Mouse (Mus musculus): ENCODE results near the gene Cntn4. TPM values are rescaled to one million over a fixed set of nuclear protein-coding genes. Genes with fewer than 3 reads are reported as not detected.

The Cntn4 gene
- polyA plus RNA-seq, 1 experiment from 2014 or later, result 0.29 TPM

GRCm38 (mm10) chr6:106181596-106181995 is 504.1 kb downstream of the Cntn4 start:
- Histone ChIP-seq H3K36me3 (ENCODE audit: control insufficient read depth, insufficient read depth, low read length) (no peaks in the 10 kb centered on the region), H3K4me1 (ENCODE audit: control insufficient read depth, insufficient read depth, low read length) (no peaks in the 10 kb centered on the region), H3K4me3 (ENCODE audit: low read length) (no peak overlapping the region), H3K9ac (ENCODE audit: low read depth, low read length) (no peak overlapping the region), H3K27me3 (replicated peaks; ENCODE audit: control insufficient read depth, insufficient read depth, low read length) (no peaks in the 10 kb centered on the region), H3K4me2 (ENCODE audit: low read depth, low read length) (no peak overlapping the region), H3K27ac (ENCODE audit: low read length) (no peak overlapping the region), H3K9me3 (ENCODE audit: control insufficient read depth, low read length) (no peaks in the 10 kb centered on the region)
- WGBS, result 94% methylated on average over 2 of the region's 2 CpGs
- ATAC-seq, result no peak

- Histone ChIP-seq H3K36me3 (ENCODE audit: control insufficient read depth, insufficient read depth, low read length) (no peaks in the 10 kb centered on the region), H3K9ac (ENCODE audit: low read depth, low read length) (no peak overlapping the region), H3K9me3 (ENCODE audit: control insufficient read depth, low read length) (no peaks in the 10 kb centered on the region), H3K4me3 (ENCODE audit: low read length) (no peak overlapping the region), H3K27me3 (replicated peaks; ENCODE audit: control insufficient read depth, insufficient read depth, low read length) (no peaks in the 10 kb centered on the region), H3K27ac (ENCODE audit: low read length) (no peak overlapping the region), H3K4me2 (ENCODE audit: low read depth, low read length) (no peak overlapping the region), H3K4me1 (ENCODE audit: control insufficient read depth, insufficient read depth, low read length) (no peaks in the 10 kb centered on the region)
- no peak for ATAC-seq
- 86% methylated on average over 1 of the region's 1 CpGs for WGBS
Observed at GRCm38 (mm10) chr6:106200974-106201373, 523.5 kb downstream of the Cntn4 start.

DNA sequence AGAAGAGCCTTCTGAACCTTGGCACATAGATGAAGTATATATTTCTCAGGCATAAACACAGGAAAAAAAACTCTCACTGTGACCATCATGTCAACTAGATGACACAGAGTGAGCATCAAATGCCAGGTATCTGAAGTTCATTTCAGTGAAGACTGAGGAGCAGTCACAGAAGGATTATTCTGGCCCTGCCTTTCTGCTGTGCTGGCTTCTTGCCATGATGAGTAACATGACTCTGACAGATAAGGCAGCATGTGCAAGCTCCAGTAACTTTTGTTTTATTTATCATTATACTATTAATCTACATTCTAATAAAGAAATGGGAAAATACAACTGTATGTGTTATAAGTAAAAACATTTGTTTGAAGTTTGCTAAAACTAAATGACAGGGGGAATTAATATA is 529.9 kb downstream of the Cntn4 start:
- Histone ChIP-seq H3K36me3 (ENCODE audit: control insufficient read depth, insufficient read depth, low read length) (no peaks in the 10 kb centered on the region), H3K4me2 (ENCODE audit: low read depth, low read length) (no peak overlapping the region), H3K9ac (ENCODE audit: low read depth, low read length) (no peak overlapping the region), H3K4me3 (ENCODE audit: low read length) (no peak overlapping the region), H3K27ac (ENCODE audit: low read length) (no peak overlapping the region), H3K9me3 (ENCODE audit: control insufficient read depth, low read length) (no peaks in the 10 kb centered on the region), H3K4me1 (ENCODE audit: control insufficient read depth, insufficient read depth, low read length) (no peaks in the 10 kb centered on the region), H3K27me3 (replicated peaks; ENCODE audit: control insufficient read depth, insufficient read depth, low read length) (no peaks in the 10 kb centered on the region)
- no peak for ATAC-seq

DNA sequence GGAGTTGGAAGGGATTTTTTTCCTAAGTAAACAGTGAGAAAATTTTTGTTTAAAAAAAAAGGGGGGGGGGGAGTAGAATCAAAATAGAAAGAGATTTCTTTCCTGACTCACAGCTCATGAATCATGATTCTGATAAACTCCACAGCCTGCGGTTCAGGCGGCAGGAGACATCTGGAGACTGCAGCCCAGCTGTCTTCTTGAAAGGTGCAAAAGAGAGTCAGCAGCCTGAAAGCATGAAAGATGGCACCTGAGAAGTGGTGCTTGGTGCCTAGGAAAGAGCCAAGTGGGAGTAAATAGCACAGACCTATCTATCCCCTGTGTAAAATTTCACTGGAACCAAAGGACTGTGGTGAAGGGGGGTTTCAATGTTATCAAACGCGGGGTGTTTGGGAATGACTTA is 535.6 kb downstream of the Cntn4 start:
- Histone ChIP-seq H3K27ac (ENCODE audit: low read length) (no peak overlapping the region), H3K9ac (ENCODE audit: low read depth, low read length) (no peak overlapping the region), H3K9me3 (ENCODE audit: control insufficient read depth, low read length) (no peaks in the 10 kb centered on the region), H3K27me3 (replicated peaks; ENCODE audit: control insufficient read depth, insufficient read depth, low read length) (no peaks in the 10 kb centered on the region), H3K4me2 (ENCODE audit: low read depth, low read length) (no peak overlapping the region), H3K4me1 (ENCODE audit: control insufficient read depth, insufficient read depth, low read length) (no peaks in the 10 kb centered on the region), H3K4me3 (ENCODE audit: low read length) (no peak overlapping the region), H3K36me3 (ENCODE audit: control insufficient read depth, insufficient read depth, low read length) (no peaks in the 10 kb centered on the region)
- no peak for ATAC-seq
- WGBS, result 77% methylated on average over 4 of the region's 4 CpGs

DNA sequence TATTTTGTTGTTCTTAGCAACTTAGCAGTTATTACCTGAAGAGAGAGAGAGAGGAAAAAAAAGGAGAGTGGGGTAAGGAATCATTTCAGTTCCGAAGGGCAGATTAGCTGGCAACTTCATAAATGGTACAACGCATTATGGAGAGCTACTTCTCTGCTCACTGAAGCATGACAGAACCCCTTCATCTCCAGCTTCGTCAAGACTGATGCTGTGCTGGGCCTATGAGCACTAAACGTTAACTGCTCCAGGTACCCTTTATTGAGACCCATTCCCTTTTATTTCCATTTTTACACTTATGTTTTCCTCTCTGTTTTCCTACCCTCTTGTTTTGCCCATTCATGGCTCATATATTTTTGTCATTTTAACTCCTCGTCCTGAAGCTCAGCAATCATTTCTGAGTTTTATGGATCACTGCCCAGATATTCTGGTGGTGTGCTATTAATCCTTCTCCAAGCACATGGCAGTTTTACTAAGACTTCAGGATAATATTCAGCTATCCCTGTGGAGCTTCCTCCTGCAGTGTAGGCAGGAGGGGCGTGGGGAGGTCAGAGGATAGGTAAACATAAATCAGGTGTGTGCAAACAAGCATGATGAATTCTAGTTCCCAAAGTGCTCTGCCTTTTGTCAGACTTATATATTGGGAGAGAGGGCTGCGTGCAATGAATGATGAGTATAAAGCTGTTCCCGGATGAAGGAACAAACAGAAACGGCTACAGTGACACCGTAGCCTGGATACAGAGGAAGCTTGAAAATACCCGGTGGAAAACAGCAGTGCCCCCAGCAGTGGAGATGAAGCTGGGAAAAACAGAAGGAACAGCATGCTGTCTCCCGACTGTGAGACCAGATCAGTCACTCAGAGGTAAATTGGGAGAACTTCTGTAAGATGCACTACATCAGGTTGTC is 559.8 kb downstream of the Cntn4 start:
- no peak overlapping the region for H3K4me2 ChIP-seq (ENCODE audit: low read depth, low read length)
- H3K36me3 ChIP-seq (ENCODE audit: control insufficient read depth, insufficient read depth, low read length), result no peaks in the 10 kb centered on the region
- no peak for ATAC-seq
- WGBS, result 28% methylated on average over 12 of the region's 12 CpGs
- no peak overlapping the region for H3K27ac ChIP-seq (ENCODE audit: low read length)
- no peak overlapping the region for H3K9ac ChIP-seq (ENCODE audit: low read depth, low read length)
- H3K4me1 ChIP-seq (ENCODE audit: control insufficient read depth, insufficient read depth, low read length), result no peaks in the 10 kb centered on the region
- no peaks in the 10 kb centered on the region for H3K27me3 ChIP-seq (replicated peaks; ENCODE audit: control insufficient read depth, insufficient read depth, low read length)
- H3K9me3 ChIP-seq (ENCODE audit: control insufficient read depth, low read length), result no peaks in the 10 kb centered on the region
- no peak overlapping the region for H3K4me3 ChIP-seq (ENCODE audit: low read length)

- peak; percentile 91 for ATAC-seq
- WGBS, result 35% methylated on average over 1 of the region's 1 CpGs
Observed at GRCm38 (mm10) chr6:106241553-106241952, 564.1 kb downstream of the Cntn4 start.

GRCm38 (mm10) chr6:106263396-106263795 is 585.9 kb downstream of the Cntn4 start:
- H3K27me3 ChIP-seq (replicated peaks; ENCODE audit: control insufficient read depth, insufficient read depth, low read length), result no peaks in the 10 kb centered on the region
- H3K36me3 ChIP-seq (ENCODE audit: control insufficient read depth, insufficient read depth, low read length), result no peaks in the 10 kb centered on the region
- whole genome bisulfite sequencing, result 83% methylated on average over 3 of the region's 3 CpGs
- no peak overlapping the region for H3K9ac ChIP-seq (ENCODE audit: low read depth, low read length)
- no peak overlapping the region for H3K4me2 ChIP-seq (ENCODE audit: low read depth, low read length)
- H3K4me3 ChIP-seq (ENCODE audit: low read length), result no peak overlapping the region
- no peaks in the 10 kb centered on the region for H3K9me3 ChIP-seq (ENCODE audit: control insufficient read depth, low read length)
- ATAC-seq, result no peak
- no peak overlapping the region for H3K27ac ChIP-seq (ENCODE audit: low read length)
- no peaks in the 10 kb centered on the region for H3K4me1 ChIP-seq (ENCODE audit: control insufficient read depth, insufficient read depth, low read length)

More at GRCm38 (mm10) chr6:106241553-106241952, 564.1 kb downstream of the Cntn4 start:
- H3K36me3 ChIP-seq (ENCODE audit: control insufficient read depth, insufficient read depth, low read length), result no peaks in the 10 kb centered on the region
- no peak overlapping the region for H3K27ac ChIP-seq (ENCODE audit: low read length)
- H3K27me3 ChIP-seq (replicated peaks; ENCODE audit: control insufficient read depth, insufficient read depth, low read length), result no peaks in the 10 kb centered on the region
- H3K9ac ChIP-seq (ENCODE audit: low read depth, low read length), result no peak overlapping the region
- H3K4me3 ChIP-seq (ENCODE audit: low read length), result no peak overlapping the region
- H3K4me1 ChIP-seq (ENCODE audit: control insufficient read depth, insufficient read depth, low read length), result no peaks in the 10 kb centered on the region
- H3K9me3 ChIP-seq (ENCODE audit: control insufficient read depth, low read length), result no peaks in the 10 kb centered on the region
- no peak overlapping the region for H3K4me2 ChIP-seq (ENCODE audit: low read depth, low read length)

GRCm38 (mm10) chr6:106265487-106265886 is 588.0 kb downstream of the Cntn4 start:
- H3K9ac ChIP-seq (ENCODE audit: low read depth, low read length), result no peak overlapping the region
- no peaks in the 10 kb centered on the region for H3K4me1 ChIP-seq (ENCODE audit: control insufficient read depth, insufficient read depth, low read length)
- no peaks in the 10 kb centered on the region for H3K9me3 ChIP-seq (ENCODE audit: control insufficient read depth, low read length)
- no peak overlapping the region for H3K27ac ChIP-seq (ENCODE audit: low read length)
- no peak overlapping the region for H3K4me3 ChIP-seq (ENCODE audit: low read length)
- H3K4me2 ChIP-seq (ENCODE audit: low read depth, low read length), result no peak overlapping the region
- H3K27me3 ChIP-seq (replicated peaks; ENCODE audit: control insufficient read depth, insufficient read depth, low read length), result no peaks in the 10 kb centered on the region
- peak; percentile 96 for ATAC-seq
- H3K36me3 ChIP-seq (ENCODE audit: control insufficient read depth, insufficient read depth, low read length), result no peaks in the 10 kb centered on the region
- 54% methylated on average over 3 of the region's 3 CpGs for WGBS

- no peak overlapping the region for H3K4me3 ChIP-seq (ENCODE audit: low read length)
- no peak overlapping the region for H3K9ac ChIP-seq (ENCODE audit: low read depth, low read length)
- H3K36me3 ChIP-seq (ENCODE audit: control insufficient read depth, insufficient read depth, low read length), result no peaks in the 10 kb centered on the region
- H3K27me3 ChIP-seq (replicated peaks; ENCODE audit: control insufficient read depth, insufficient read depth, low read length), result no peaks in the 10 kb centered on the region
- no peaks in the 10 kb centered on the region for H3K9me3 ChIP-seq (ENCODE audit: control insufficient read depth, low read length)
- no peak overlapping the region for H3K27ac ChIP-seq (ENCODE audit: low read length)
- ATAC-seq, result no peak
- WGBS, result 90% methylated on average over 2 of the region's 2 CpGs
- no peaks in the 10 kb centered on the region for H3K4me1 ChIP-seq (ENCODE audit: control insufficient read depth, insufficient read depth, low read length)
- H3K4me2 ChIP-seq (ENCODE audit: low read depth, low read length), result no peak overlapping the region
Observed at GRCm38 (mm10) chr6:106266304-106266703, 588.8 kb downstream of the Cntn4 start.

GRCm38 (mm10) chr6:106268723-106269122 is 591.3 kb downstream of the Cntn4 start:
- ATAC-seq, result no peak
- no peaks in the 10 kb centered on the region for H3K27me3 ChIP-seq (replicated peaks; ENCODE audit: control insufficient read depth, insufficient read depth, low read length)
- WGBS, result 67% methylated on average over 4 of the region's 4 CpGs
- no peak overlapping the region for H3K4me2 ChIP-seq (ENCODE audit: low read depth, low read length)
- no peaks in the 10 kb centered on the region for H3K4me1 ChIP-seq (ENCODE audit: control insufficient read depth, insufficient read depth, low read length)
- H3K9me3 ChIP-seq (ENCODE audit: control insufficient read depth, low read length), result no peaks in the 10 kb centered on the region
- no peak overlapping the region for H3K9ac ChIP-seq (ENCODE audit: low read depth, low read length)
- H3K36me3 ChIP-seq (ENCODE audit: control insufficient read depth, insufficient read depth, low read length), result no peaks in the 10 kb centered on the region
- no peak overlapping the region for H3K27ac ChIP-seq (ENCODE audit: low read length)
- no peak overlapping the region for H3K4me3 ChIP-seq (ENCODE audit: low read length)

Measured in intestine, embryonic 16.5 days (tissue).